Mouse (Mus musculus) cerebellum, postnatal 4 days (tissue): Measurements from ENCODE around the gene Prrc2a.

Experiments
- DNase-seq, 2 experiments: peaks; one replicate each; pipeline ENCODE4 v3.0.0; 2022; ENCODE audit warnings: low spot score in 2 of 2, mixed read lengths in 1 of 2

Prrc2a gene

DNA sequence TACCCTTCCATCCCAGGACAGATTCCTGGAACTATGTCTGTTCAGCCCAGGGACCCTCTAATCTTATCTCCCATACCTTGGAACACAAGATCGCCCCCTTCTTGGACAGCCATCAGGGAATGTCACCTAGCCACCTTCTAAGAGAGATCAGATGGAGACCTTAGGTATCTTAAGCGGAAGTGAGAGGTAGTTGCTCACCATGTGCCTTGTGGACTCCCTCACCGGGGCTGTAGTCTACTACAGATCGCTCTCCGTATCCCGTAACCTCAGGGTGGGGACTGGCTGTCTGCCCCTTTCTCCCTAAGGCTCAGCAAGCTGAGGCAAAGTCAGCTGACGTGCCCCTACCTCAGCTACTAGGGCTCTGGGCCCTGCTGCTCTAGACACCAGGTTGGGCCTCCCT is 60.6 kb downstream of the Prrc2a start:
- DNase-seq, result no peak

- DNase-seq, result no peak
Observed at GRCm38 (mm10) chr17:35103221-35103690, 61.4 kb downstream of the Prrc2a start.

- DNase-seq, result no peak
Observed at GRCm38 (mm10) chr17:35102299-35102698, 62.4 kb downstream of the Prrc2a start.

GRCm38 (mm10) chr17:35101161-35101560 is 63.5 kb downstream of the Prrc2a start:
- no peak for DNase-seq

DNA sequence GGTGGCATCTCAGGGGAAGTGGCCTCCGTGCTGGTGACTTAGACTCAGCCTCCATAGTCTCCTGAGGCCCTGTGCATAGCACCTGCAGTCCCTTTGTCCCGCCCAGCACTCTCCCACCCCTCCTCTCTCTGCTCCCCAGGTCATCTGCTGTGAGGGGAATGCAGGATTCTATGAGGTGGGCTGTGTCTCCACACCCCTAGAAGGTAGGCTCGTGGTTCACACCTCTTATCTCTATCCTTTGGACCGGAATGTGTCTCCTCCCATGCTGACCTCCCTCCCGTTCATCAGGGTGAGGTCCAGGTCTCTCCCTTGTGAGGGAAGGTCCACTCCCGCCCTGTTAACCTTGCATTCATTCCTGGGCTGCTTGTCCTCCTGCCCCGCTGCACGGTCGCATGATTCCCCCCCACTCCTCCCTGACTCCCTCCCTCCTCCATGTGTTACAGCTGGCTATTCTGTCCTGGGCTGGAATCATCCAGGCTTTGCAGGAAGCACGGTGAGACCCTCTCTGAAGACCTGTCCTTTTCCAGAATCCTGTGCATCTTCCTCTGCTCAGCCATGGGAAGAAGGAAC is 64.4 kb downstream of the Prrc2a start:
- no peak for DNase-seq
